Mouse (Mus musculus) megakaryocyte, embryonic 14.5 days (primary cell): Measurements from ENCODE around the gene Ncoa3. TPM values are rescaled to one million over a fixed set of nuclear protein-coding genes. Genes with fewer than 3 reads are reported as not detected.

Experiments used
- H3K27me3 ChIP-seq: replicated peaks from 2 replicates; pipeline ENCODE3; 2012; ENCODE audit warnings: inconsistent platforms
- H3K36me3 ChIP-seq: replicated peaks from 2 replicates; pipeline ENCODE3; 2012; ENCODE audit warnings: low read length, inconsistent platforms, mixed read lengths
- H3K4me1 ChIP-seq: 2 replicates; pipeline ENCODE4 v1.6.1; 2012; ENCODE audit warnings: inconsistent platforms
- H3K4me3 ChIP-seq: replicated peaks from 2 replicates; pipeline ENCODE3; 2012; ENCODE audit warnings: moderate library complexity, mild to moderate bottlenecking, inconsistent platforms
- H3K9me3 ChIP-seq: 2 replicates; pipeline ENCODE4 v1.6.1; 2012; ENCODE audit warnings: inconsistent platforms
- FLI1 ChIP-seq: IDR thresholded peaks from 2 replicates; pipeline ENCODE4 v1.6.1; 2012; ENCODE audit warnings: low read length, inconsistent platforms, mixed read lengths
- GATA1 ChIP-seq: IDR thresholded peaks from 3 replicates; pipeline ENCODE4 v1.6.1; 2012; ENCODE audit warnings: mixed read lengths, low read length, inconsistent platforms, borderline replicate concordance
- polyA plus RNA-seq: library from polyadenylated mRNA; stranded (reverse); fragments of >175 nt; gene quantifications from 2 replicates; pipeline ENCODE4 v1.2.3, GENCODE M21; 2012; ENCODE audit warnings: low replicate concordance; ENCODE audit not compliant: insufficient read depth

The Ncoa3 gene
- polyA plus RNA-seq, 1 experiment, result 35.4 TPM

GRCm38 (mm10) chr2:165955386-165955785 is 37.0 kb upstream of the Ncoa3 start:
- H3K4me3 ChIP-seq, result peak overlapping the region; percentile 62
- no peak for TF ChIP-seq FLI1
- TF ChIP-seq GATA1, result no peak
- no peaks in the 10 kb centered on the region for H3K9me3 ChIP-seq
- H3K36me3 ChIP-seq, result peaks cover 3% of the 10 kb centered on the region
- H3K27me3 ChIP-seq, result no peaks in the 10 kb centered on the region
- peaks cover 95% of the 10 kb centered on the region for H3K4me1 ChIP-seq

- peaks cover 6% of the 10 kb centered on the region for H3K36me3 ChIP-seq
- H3K4me3 ChIP-seq, result peak overlapping the region; percentile 83
- no peaks in the 10 kb centered on the region for H3K27me3 ChIP-seq
- peaks cover 94% of the 10 kb centered on the region for H3K4me1 ChIP-seq
- no peaks in the 10 kb centered on the region for H3K9me3 ChIP-seq
- TF ChIP-seq GATA1 (no peak), FLI1 (no peak)
Measured at GRCm38 (mm10) chr2:165956096-165956740, 36.2 kb upstream of the Ncoa3 start.

- Histone ChIP-seq H3K4me3 (peak overlapping the region; percentile 83), H3K4me1 (peaks cover 94% of the 10 kb centered on the region)
Measured at GRCm38 (mm10) chr2:165957257-165957828, 35.1 kb upstream of the Ncoa3 start.

GRCm38 (mm10) chr2:165958556-165958955 is 33.9 kb upstream of the Ncoa3 start:
- Histone ChIP-seq H3K9me3 (no peaks in the 10 kb centered on the region), H3K4me1 (peaks cover 94% of the 10 kb centered on the region), H3K27me3 (no peaks in the 10 kb centered on the region), H3K4me3 (no peak overlapping the region), H3K36me3 (peaks cover 12% of the 10 kb centered on the region)
- TF ChIP-seq GATA1 (no peak), FLI1 (no peak)

More at GRCm38 (mm10) chr2:165957257-165957828, 35.1 kb upstream of the Ncoa3 start:
- no peak for TF ChIP-seq FLI1
- H3K36me3 ChIP-seq, result peaks cover 12% of the 10 kb centered on the region
- H3K9me3 ChIP-seq, result no peaks in the 10 kb centered on the region
- H3K27me3 ChIP-seq, result no peaks in the 10 kb centered on the region

GRCm38 (mm10) chr2:165960695-165961094 is 31.7 kb upstream of the Ncoa3 start:
- H3K27me3 ChIP-seq, result no peaks in the 10 kb centered on the region
- peaks cover 89% of the 10 kb centered on the region for H3K4me1 ChIP-seq
- TF ChIP-seq FLI1 (no peak), GATA1 (no peak)
- H3K9me3 ChIP-seq, result no peaks in the 10 kb centered on the region
- H3K36me3 ChIP-seq, result peaks cover 12% of the 10 kb centered on the region
- no peak overlapping the region for H3K4me3 ChIP-seq

- Histone ChIP-seq H3K9me3 (no peaks in the 10 kb centered on the region), H3K36me3 (peaks cover 12% of the 10 kb centered on the region), H3K4me3 (no peak overlapping the region), H3K27me3 (no peaks in the 10 kb centered on the region), H3K4me1 (peaks cover 81% of the 10 kb centered on the region)
- no peak for TF ChIP-seq FLI1
- no peak for TF ChIP-seq GATA1
Measured at GRCm38 (mm10) chr2:165962824-165963223, 29.6 kb upstream of the Ncoa3 start.

GRCm38 (mm10) chr2:165964121-165964520 is 28.3 kb upstream of the Ncoa3 start:
- Histone ChIP-seq H3K4me3 (no peak overlapping the region), H3K9me3 (no peaks in the 10 kb centered on the region), H3K27me3 (no peaks in the 10 kb centered on the region), H3K36me3 (peaks cover 10% of the 10 kb centered on the region), H3K4me1 (peaks cover 81% of the 10 kb centered on the region)
- TF ChIP-seq FLI1, result no peak

GRCm38 (mm10) chr2:165967076-165967475 is 25.4 kb upstream of the Ncoa3 start:
- Histone ChIP-seq H3K4me1 (peaks cover 82% of the 10 kb centered on the region), H3K9me3 (no peaks in the 10 kb centered on the region), H3K4me3 (no peak overlapping the region), H3K27me3 (no peaks in the 10 kb centered on the region), H3K36me3 (no peaks in the 10 kb centered on the region)
- TF ChIP-seq GATA1, result no peak
- TF ChIP-seq FLI1, result no peak

GRCm38 (mm10) chr2:165967823-165968555 is 24.4 kb upstream of the Ncoa3 start:
- Histone ChIP-seq H3K27me3 (no peaks in the 10 kb centered on the region), H3K36me3 (no peaks in the 10 kb centered on the region), H3K4me1 (peaks cover 80% of the 10 kb centered on the region), H3K4me3 (peak overlapping the region; percentile 81), H3K9me3 (no peaks in the 10 kb centered on the region)
- TF ChIP-seq FLI1, result no peak
- TF ChIP-seq GATA1, result no peak

GRCm38 (mm10) chr2:165968876-165969275 is 23.6 kb upstream of the Ncoa3 start:
- H3K4me3 ChIP-seq, result peak overlapping the region; percentile 81
- peaks cover 74% of the 10 kb centered on the region for H3K4me1 ChIP-seq

More at GRCm38 (mm10) chr2:165968876-165969275, 23.6 kb upstream of the Ncoa3 start:
- Histone ChIP-seq H3K36me3 (no peaks in the 10 kb centered on the region), H3K9me3 (no peaks in the 10 kb centered on the region), H3K27me3 (no peaks in the 10 kb centered on the region)
- TF ChIP-seq FLI1, result no peak
- no peak for TF ChIP-seq GATA1
